Mouse (Mus musculus) gastrocnemius, adult 8-10 months (tissue): Measurements from ENCODE around the gene Slc27a5. TPM values are rescaled to one million over a fixed set of nuclear protein-coding genes. Genes with fewer than 3 reads are reported as not detected.

Source experiments
- DNase-seq, 2 experiments: peaks; one replicate each; pipeline ENCODE4 v3.0.0; 2022; ENCODE audit warnings: low spot score in 2 of 2
- total RNA-seq, 4 experiments: library from RNA; stranded (reverse); gene quantifications; 2 replicates each; pipeline ENCODE4 v1.2.4; 2022

Gene Slc27a5
- total RNA-seq, 4 experiments from 2014 or later = 0.16 TPM; not detected in 3

GRCm38 (mm10) chr7:13024805-13025204 lies 26.8 kb upstream of the Slc27a5 start:
- DNase-seq = peak; percentile 41 to 56

- peak; percentile 90 to 91 for DNase-seq
Measured at GRCm38 (mm10) chr7:13023928-13024731, 26.1 kb upstream of the Slc27a5 start.

- peak in 1 of 2 experiments; percentile 37 for DNase-seq
Measured at GRCm38 (mm10) chr7:13022773-13023535, 25.0 kb upstream of the Slc27a5 start.

GRCm38 (mm10) chr7:13015217-13015616 lies 17.2 kb upstream of the Slc27a5 start:
- no peak for DNase-seq

GRCm38 (mm10) chr7:13014275-13014839 lies 16.4 kb upstream of the Slc27a5 start:
- DNase-seq = no peak

GRCm38 (mm10) chr7:13013671-13014070 lies 15.7 kb upstream of the Slc27a5 start:
- no peak for DNase-seq

- no peak for DNase-seq
Measured at GRCm38 (mm10) chr7:13010005-13010908, 12.3 kb upstream of the Slc27a5 start, which contains the start of gene Zbtb45. TSS of gene Zbtb45 (minus strand) at chr7:13010034.

- peak; percentile 89 for DNase-seq
Measured at GRCm38 (mm10) chr7:13009143-13010004, 11.4 kb upstream of the Slc27a5 start.

GRCm38 (mm10) chr7:13007341-13008092 lies 9.5 kb upstream of the Slc27a5 start:
- DNase-seq = no peak

- no peak for DNase-seq
Measured at GRCm38 (mm10) chr7:13006531-13006930, 8.5 kb upstream of the Slc27a5 start.

GRCm38 (mm10) chr7:13006011-13006410 lies 8.0 kb upstream of the Slc27a5 start:
- no peak for DNase-seq

- DNase-seq = no peak
Measured at GRCm38 (mm10) chr7:13003380-13003779, 5.4 kb upstream of the Slc27a5 start.

- no peak for DNase-seq
Measured at GRCm38 (mm10) chr7:13001584-13001983, 3.6 kb upstream of the Slc27a5 start.

- DNase-seq = no peak
Measured at GRCm38 (mm10) chr7:12998851-12999250, 859 bp upstream of the Slc27a5 start, which contains the start of gene Trim28. TSS of gene Trim28 (plus strand) at chr7:12999114.

- DNase-seq = no peak
Measured at GRCm38 (mm10) chr7:12997230-12997629, 762 bp downstream of the Slc27a5 start.

GRCm38 (mm10) chr7:12995862-12996261 lies 2.1 kb downstream of the Slc27a5 start:
- DNase-seq = no peak

GRCm38 (mm10) chr7:12993148-12993547 lies 4.8 kb downstream of the Slc27a5 start:
- no peak for DNase-seq

GRCm38 (mm10) chr7:12992222-12992621 lies 5.8 kb downstream of the Slc27a5 start:
- no peak for DNase-seq
